Mouse (Mus musculus) intestine, embryonic 16.5 days (tissue): ENCODE measurements around the gene Fam49a. TPM values are rescaled to one million over a fixed set of nuclear protein-coding genes. Genes with fewer than 3 reads are reported as not detected.
A peak's percentile ranks its signal among the peaks of the same experiment; 100 is the strongest.

Experiments
- ATAC-seq: fragments of 200-750 bp; cut with Nextera tagmentation; 2 replicates; pipeline ENCODE4 v1.8.0; 2017; ENCODE audit warnings: moderate TSS enrichment, moderate library complexity
- H3K27ac ChIP-seq: fragments of 300-500 bp; sonication (generic); 2 replicates; pipeline ENCODE4 v1.5.1; 2014; ENCODE audit warnings: mild to moderate bottlenecking, low read length
- H3K27me3 ChIP-seq: fragments of 300-500 bp; sonication (generic); replicated peaks from 2 replicates; pipeline ENCODE4 v1.6.1; 2014; ENCODE audit warnings: low read length, control low read depth, mixed read lengths; ENCODE audit not compliant: control insufficient read depth, insufficient read depth
- H3K36me3 ChIP-seq: fragments of 300-500 bp; sonication (generic); 2 replicates; pipeline ENCODE4 v1.6.1; 2014; ENCODE audit warnings: low read length, control low read depth; ENCODE audit not compliant: control insufficient read depth, insufficient read depth
- H3K4me1 ChIP-seq: fragments of 300-500 bp; sonication (generic); 2 replicates; pipeline ENCODE4 v1.6.1; 2014; ENCODE audit warnings: low read length, control low read depth, mixed read lengths; ENCODE audit not compliant: control insufficient read depth, insufficient read depth
- H3K4me2 ChIP-seq: fragments of 300-500 bp; sonication (generic); 2 replicates; pipeline ENCODE4 v1.6.1; 2014; ENCODE audit warnings: low read depth, low read length, control low read depth
- H3K4me3 ChIP-seq: fragments of 300-500 bp; sonication (generic); 2 replicates; pipeline ENCODE4 v1.5.1; 2014; ENCODE audit warnings: mild to moderate bottlenecking, low read length
- H3K9ac ChIP-seq: fragments of 300-500 bp; sonication (generic); 2 replicates; pipeline ENCODE4 v1.6.1; 2014; ENCODE audit warnings: low read depth, low read length
- H3K9me3 ChIP-seq: fragments of 300-500 bp; sonication (generic); 2 replicates; pipeline ENCODE4 v1.6.1; 2016; ENCODE audit warnings: low read length, control low read depth; ENCODE audit not compliant: control insufficient read depth
- WGBS: fragments of 180-500 bp; shearing (Covaris S2); extraction: QIAGEN DNeasy Blood & Tissue Kit; methylation state at CpG from one replicate; pipeline ENCODE4 v1.1.7; 2014; 5-methylcytosine and 5-hydroxymethylcytosine counted together
- polyA plus RNA-seq: library from polyadenylated mRNA; unstranded; fragments of >200 nt; fragmentation: Nextera tagmentation; extraction: Ambion mirVana; gene quantifications from 2 replicates; pipeline ENCODE4 v1.2.1, GENCODE M21; 2015

Fam49a gene
- polyA plus RNA-seq, result 7.8 and 8.6 TPM in 2 replicates

GRCm38 (mm10) chr12:12261987-12262971 lies at the start of gene Fam49a:
Gene Fam49a, plus strand, starts transcription at chr12:12262139.
- H3K4me1 ChIP-seq, result peaks cover 21% of the 10 kb centered on the region
- peak within 1 kb of the TSS; percentile 82 for H3K9ac ChIP-seq
- peak; percentile 90 for ATAC-seq
- H3K4me2 ChIP-seq, result peak within 1 kb of the TSS; percentile 83
- H3K27ac ChIP-seq, result no peak within 1 kb of the TSS
- WGBS, result 1% methylated on average over 54 of the region's 62 CpGs
- peak within 1 kb of the TSS; percentile 72 for H3K4me3 ChIP-seq
- H3K36me3 ChIP-seq, result no peaks in the 10 kb centered on the region
- H3K27me3 ChIP-seq, result no peaks in the 10 kb centered on the region
- H3K9me3 ChIP-seq, result no peaks in the 10 kb centered on the region

GRCm38 (mm10) chr12:12213536-12213935 lies 48.4 kb upstream of the Fam49a start:
- Histone ChIP-seq H3K27ac (no peak overlapping the region), H3K9me3 (no peaks in the 10 kb centered on the region), H3K27me3 (no peaks in the 10 kb centered on the region), H3K4me3 (no peak overlapping the region), H3K4me1 (no peaks in the 10 kb centered on the region), H3K9ac (no peak overlapping the region), H3K4me2 (no peak overlapping the region), H3K36me3 (no peaks in the 10 kb centered on the region)
- no peak for ATAC-seq
- 60% methylated on average over 3 of the region's 3 CpGs for WGBS

- no peaks in the 10 kb centered on the region for H3K36me3 ChIP-seq
- no peaks in the 10 kb centered on the region for H3K27me3 ChIP-seq
- H3K9me3 ChIP-seq, result no peaks in the 10 kb centered on the region
- no peak overlapping the region for H3K9ac ChIP-seq
- ATAC-seq, result no peak
- no peaks in the 10 kb centered on the region for H3K4me1 ChIP-seq
- 78% methylated on average over 5 of the region's 5 CpGs for WGBS
- no peak overlapping the region for H3K4me3 ChIP-seq
- no peak overlapping the region for H3K4me2 ChIP-seq
- no peak overlapping the region for H3K27ac ChIP-seq
Measured at GRCm38 (mm10) chr12:12218947-12219346, 43.0 kb upstream of the Fam49a start.

- no peaks in the 10 kb centered on the region for H3K27me3 ChIP-seq
- no peak for ATAC-seq
- no peak overlapping the region for H3K4me2 ChIP-seq
- H3K4me3 ChIP-seq, result no peak overlapping the region
- no peaks in the 10 kb centered on the region for H3K36me3 ChIP-seq
- H3K9ac ChIP-seq, result no peak overlapping the region
- H3K27ac ChIP-seq, result no peak overlapping the region
- no peaks in the 10 kb centered on the region for H3K9me3 ChIP-seq
- no peaks in the 10 kb centered on the region for H3K4me1 ChIP-seq
- WGBS, result 66% methylated on average over 8 of the region's 8 CpGs
Measured at GRCm38 (mm10) chr12:12220755-12221496, 41.0 kb upstream of the Fam49a start.

- no peaks in the 10 kb centered on the region for H3K36me3 ChIP-seq
- no peak for ATAC-seq
- H3K4me2 ChIP-seq, result no peak overlapping the region
- no peak overlapping the region for H3K9ac ChIP-seq
- H3K4me3 ChIP-seq, result no peak overlapping the region
- H3K4me1 ChIP-seq, result no peaks in the 10 kb centered on the region
- WGBS, result 76% methylated on average over 9 of the region's 9 CpGs
- H3K27ac ChIP-seq, result no peak overlapping the region
- H3K27me3 ChIP-seq, result no peaks in the 10 kb centered on the region
- H3K9me3 ChIP-seq, result no peaks in the 10 kb centered on the region
Measured at GRCm38 (mm10) chr12:12222585-12223290, 39.2 kb upstream of the Fam49a start.

GRCm38 (mm10) chr12:12223336-12223735 lies 38.6 kb upstream of the Fam49a start:
- H3K27me3 ChIP-seq, result no peaks in the 10 kb centered on the region
- no peak overlapping the region for H3K27ac ChIP-seq
- no peaks in the 10 kb centered on the region for H3K4me1 ChIP-seq
- no peaks in the 10 kb centered on the region for H3K36me3 ChIP-seq
- H3K4me2 ChIP-seq, result no peak overlapping the region
- ATAC-seq, result no peak
- H3K4me3 ChIP-seq, result no peak overlapping the region
- 64% methylated on average over 2 of the region's 2 CpGs for WGBS
- no peak overlapping the region for H3K9ac ChIP-seq
- H3K9me3 ChIP-seq, result no peaks in the 10 kb centered on the region

- no peak overlapping the region for H3K27ac ChIP-seq
- H3K4me1 ChIP-seq, result no peaks in the 10 kb centered on the region
- 79% methylated on average over 6 of the region's 6 CpGs for WGBS
- ATAC-seq, result no peak
- no peaks in the 10 kb centered on the region for H3K36me3 ChIP-seq
- H3K4me3 ChIP-seq, result no peak overlapping the region
- H3K9ac ChIP-seq, result no peak overlapping the region
- H3K27me3 ChIP-seq, result no peaks in the 10 kb centered on the region
- H3K4me2 ChIP-seq, result no peak overlapping the region
- H3K9me3 ChIP-seq, result no peaks in the 10 kb centered on the region
Measured at GRCm38 (mm10) chr12:12225706-12226105, 36.2 kb upstream of the Fam49a start.

- WGBS, result 74% methylated on average over 3 of the region's 3 CpGs
- Histone ChIP-seq H3K27me3 (no peaks in the 10 kb centered on the region), H3K4me2 (no peak overlapping the region), H3K4me3 (no peak overlapping the region), H3K4me1 (no peaks in the 10 kb centered on the region), H3K27ac (no peak overlapping the region), H3K9me3 (no peaks in the 10 kb centered on the region), H3K9ac (no peak overlapping the region), H3K36me3 (no peaks in the 10 kb centered on the region)
- no peak for ATAC-seq
Measured at GRCm38 (mm10) chr12:12227594-12227993, 34.3 kb upstream of the Fam49a start.

- no peaks in the 10 kb centered on the region for H3K27me3 ChIP-seq
- no peaks in the 10 kb centered on the region for H3K9me3 ChIP-seq
- H3K27ac ChIP-seq, result no peak overlapping the region
- no peak overlapping the region for H3K4me2 ChIP-seq
- H3K9ac ChIP-seq, result no peak overlapping the region
- no peak overlapping the region for H3K4me3 ChIP-seq
- no peaks in the 10 kb centered on the region for H3K36me3 ChIP-seq
- ATAC-seq, result no peak
- H3K4me1 ChIP-seq, result no peaks in the 10 kb centered on the region
Measured at GRCm38 (mm10) chr12:12230031-12230557, 31.8 kb upstream of the Fam49a start.
